Mouse (Mus musculus): ENCODE results near the gene Brip1. TPM values are rescaled to one million over a fixed set of nuclear protein-coding genes. Genes with fewer than 3 reads are reported as not detected.

The Brip1 gene
- total RNA-seq, 2 experiments from 2014 or later = 0.10 TPM; not detected in 1

- no peak for DNase-seq (ENCODE audit: low spot score in 2 of 2)
Measured at GRCm38 (mm10) chr11:86115955-86116354, 85.0 kb downstream of the Brip1 start.

DNA sequence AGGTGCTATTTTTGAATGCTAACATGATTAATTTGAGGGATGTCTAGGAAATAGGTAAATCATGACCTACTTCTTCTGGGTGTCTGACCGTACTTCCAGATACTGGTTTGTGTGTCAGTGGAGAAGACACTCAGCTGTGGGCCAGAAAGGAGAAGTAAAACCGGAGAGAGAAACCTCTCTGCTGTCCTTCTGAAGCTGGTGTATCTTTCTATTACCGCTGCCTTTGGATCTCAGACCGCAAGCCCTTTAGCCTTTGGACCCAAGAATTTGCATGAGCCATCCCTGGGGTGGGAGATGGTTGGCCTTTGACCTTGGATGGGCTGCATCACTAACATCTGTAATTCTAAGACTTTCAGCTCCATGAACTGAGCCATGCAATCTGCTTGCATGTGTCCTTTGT, 93.7 kb downstream of the Brip1 start:
- no peak for DNase-seq (ENCODE audit: low spot score in 2 of 2)

DNA sequence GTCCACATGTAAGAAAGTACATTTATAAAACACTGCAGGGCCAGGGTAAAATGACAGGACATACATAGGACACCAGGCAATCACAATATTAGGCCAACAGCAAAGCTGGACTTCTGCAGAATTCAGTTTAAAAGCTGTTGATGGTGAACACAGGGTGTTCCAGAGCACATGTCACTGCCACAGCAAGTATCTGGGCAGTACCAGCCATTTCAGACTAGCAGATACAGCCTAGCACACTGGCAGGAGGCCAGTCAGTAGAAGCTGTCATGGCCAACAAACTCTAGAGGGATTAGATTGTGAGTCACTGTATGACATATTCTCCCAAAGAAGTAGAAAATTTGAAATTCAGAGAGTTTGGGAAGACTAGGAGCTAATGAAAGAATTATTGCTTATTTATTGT, 94.4 kb downstream of the Brip1 start:
- no peak for DNase-seq (ENCODE audit: low spot score in 2 of 2)

DNA sequence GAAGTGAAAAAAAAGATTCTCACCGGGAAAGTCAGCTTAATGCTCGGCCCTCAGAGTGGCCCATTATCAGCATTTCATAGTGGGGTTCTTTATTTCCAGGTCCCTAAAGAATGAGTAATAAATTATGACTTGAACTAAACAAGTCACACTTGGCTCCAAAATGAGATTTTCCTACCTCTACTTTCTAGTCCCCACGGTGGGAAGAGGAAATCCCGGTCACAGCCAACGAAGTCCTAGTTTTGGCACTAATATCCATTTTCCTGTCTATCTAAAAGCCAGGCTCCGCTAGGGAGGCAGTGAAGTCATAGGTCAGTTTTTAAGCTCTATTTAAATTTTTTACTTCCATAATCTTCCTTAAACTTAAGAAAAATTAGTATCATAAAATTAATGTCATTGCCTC, 99.8 kb downstream of the Brip1 start:
- no peak for DNase-seq (ENCODE audit: low spot score in 2 of 2)

- no peak for DNase-seq (ENCODE audit: low spot score in 2 of 2)
Measured at GRCm38 (mm10) chr11:86099341-86099740, 101.7 kb downstream of the Brip1 start.

- DNase-seq (ENCODE audit: low spot score in 2 of 2) = no peak
Measured at GRCm38 (mm10) chr11:86088815-86089214, 112.2 kb downstream of the Brip1 start.

GRCm38 (mm10) chr11:86084522-86084921, 116.5 kb downstream of the Brip1 start:
- no peak for DNase-seq (ENCODE audit: low spot score in 2 of 2)

DNA sequence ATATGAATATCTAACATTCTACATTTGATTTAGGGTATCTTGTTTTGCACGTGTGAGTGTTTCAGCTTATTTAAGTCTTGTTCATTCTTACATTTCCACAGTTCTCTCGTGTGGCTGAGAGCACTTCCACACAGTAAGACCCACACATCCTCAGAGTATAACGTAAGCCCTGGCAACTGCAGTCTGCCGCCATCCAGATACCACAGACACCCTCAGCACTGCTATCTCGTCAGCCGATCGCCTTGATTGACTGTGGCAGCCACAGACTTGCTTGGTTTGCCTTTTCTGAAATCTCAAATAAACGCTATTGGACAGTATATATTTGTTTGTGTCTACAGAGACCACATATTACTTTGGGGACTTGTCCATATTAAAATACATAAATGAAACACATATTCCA, 123.0 kb downstream of the Brip1 start:
- DNase-seq (ENCODE audit: low spot score in 2 of 2) = no peak

DNA sequence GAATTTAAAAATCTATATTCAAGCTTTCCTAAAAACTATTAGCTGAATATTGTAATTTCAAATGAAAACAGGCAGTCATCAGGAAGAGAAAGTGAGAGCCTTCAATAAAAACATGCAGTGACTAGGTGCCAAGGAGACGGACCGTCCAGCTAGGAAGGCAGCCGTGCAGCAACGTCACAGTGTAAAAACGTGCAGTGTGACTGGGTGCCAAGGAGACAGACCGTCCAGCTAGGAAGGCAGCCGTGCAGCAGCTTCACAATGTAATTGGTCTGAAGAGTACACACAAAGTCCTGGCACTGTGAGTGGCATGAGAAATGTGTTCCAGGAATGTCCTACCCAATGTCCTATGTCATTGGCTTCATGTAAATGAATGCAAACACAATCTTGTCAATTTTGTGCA, 124.0 kb downstream of the Brip1 start:
- DNase-seq (ENCODE audit: low spot score in 2 of 2) = no peak

DNA sequence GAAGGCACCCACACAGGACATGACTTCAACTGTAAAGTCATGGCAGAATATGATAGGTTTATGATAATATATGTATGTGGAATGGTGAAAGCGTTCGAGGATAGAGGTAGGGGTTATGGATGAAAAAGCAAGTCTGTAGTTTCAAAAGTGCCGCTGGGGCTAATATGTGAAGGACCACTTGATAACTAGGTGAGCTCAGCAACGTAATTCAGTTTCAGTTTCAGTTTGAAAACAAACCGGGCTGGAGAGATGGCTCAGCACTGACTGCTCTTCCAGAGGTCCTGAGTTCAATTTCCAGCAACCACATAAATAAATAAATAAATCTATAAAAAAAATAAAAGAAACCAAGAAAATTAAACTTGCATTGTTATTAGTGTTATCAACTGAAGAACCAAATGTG, 124.6 kb downstream of the Brip1 start:
- no peak for DNase-seq (ENCODE audit: low spot score in 2 of 2)

GRCm38 (mm10) chr11:86075371-86075770, 125.6 kb downstream of the Brip1 start:
- no peak for DNase-seq (ENCODE audit: low spot score in 2 of 2)

DNA sequence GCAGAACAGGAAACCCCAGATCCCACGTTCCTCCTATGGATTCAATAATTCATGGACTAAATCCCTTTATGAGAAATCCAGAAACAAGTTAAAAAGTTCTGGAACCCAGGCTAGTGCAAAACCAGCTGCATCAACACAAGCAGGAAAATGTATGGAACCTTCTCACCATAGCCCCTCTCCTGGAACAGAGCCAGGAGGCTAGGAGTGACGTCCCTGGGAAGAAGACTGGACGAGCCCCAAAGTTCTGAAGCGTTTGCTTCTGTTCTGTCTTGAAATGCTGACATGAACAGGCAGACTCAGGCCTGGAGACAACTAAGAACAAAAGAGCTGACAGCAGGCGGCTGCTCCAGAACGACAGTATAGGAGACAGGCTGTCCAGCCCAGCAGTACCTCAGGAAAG, 132.3 kb downstream of the Brip1 start:
- DNase-seq (ENCODE audit: low spot score in 2 of 2) = no peak

DNA sequence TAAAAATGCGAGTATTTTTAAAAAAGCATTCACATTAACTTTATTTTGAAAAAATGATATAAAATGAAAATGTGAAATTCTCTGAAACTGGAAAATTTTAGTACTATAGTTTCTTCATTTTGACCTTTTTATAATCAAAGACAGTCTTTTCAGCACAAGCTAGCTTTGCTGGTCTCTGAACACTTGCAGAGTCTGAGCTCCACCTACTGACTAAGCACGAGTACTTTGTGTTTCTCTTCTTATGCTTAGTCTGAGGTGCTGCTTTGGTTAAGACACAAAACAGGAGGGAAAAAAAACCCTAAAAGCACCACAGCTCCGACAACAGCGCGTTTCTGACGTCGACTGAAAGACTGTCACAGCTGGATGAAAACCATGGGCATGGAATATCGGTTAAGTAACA, 133.8 kb downstream of the Brip1 start:
- peak in 1 of 2 experiments; percentile 16 for DNase-seq (ENCODE audit: low spot score in 2 of 2)

- no peak for DNase-seq (ENCODE audit: low spot score in 2 of 2)
Measured at GRCm38 (mm10) chr11:86064881-86065280, 136.1 kb downstream of the Brip1 start.

DNA sequence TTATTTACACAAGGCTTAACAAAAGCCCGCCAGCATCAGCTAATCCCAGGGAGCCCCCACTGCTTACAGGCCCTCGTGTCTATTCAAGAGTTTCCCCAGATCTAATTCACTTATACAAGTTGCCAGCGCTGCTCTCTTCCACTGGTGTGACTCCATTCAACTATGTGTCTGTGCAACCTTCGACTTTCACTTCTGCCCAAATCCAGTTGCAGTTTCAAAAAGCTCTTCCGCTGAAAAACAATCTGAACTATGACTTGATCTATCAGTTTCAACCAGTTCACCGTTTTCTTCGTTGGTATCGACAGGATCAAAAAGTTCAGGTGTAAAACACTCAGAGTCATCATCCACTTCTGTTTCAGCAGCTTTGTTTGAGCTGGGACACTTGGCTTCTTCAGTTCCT, 139.8 kb downstream of the Brip1 start:
- DNase-seq (ENCODE audit: low spot score in 2 of 2) = no peak

DNA sequence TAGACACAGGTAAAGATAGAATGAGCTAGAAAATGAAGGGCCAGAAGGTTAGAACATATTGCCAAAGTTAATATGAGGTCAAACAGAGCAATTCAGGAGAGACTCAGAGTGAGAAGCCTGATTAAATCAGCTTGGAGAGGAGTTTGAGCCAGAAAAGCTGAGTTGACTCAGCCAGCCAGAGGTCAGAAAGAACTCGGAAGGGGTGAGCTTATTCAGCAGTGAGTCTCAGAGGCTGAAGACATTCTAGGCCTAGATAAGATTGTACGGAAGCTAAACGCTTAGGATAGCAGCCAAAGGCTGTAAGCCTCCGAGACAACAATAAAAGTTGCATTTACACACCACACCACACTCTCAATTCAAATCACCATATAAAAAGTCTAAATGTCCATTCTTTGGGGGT, 141.9 kb downstream of the Brip1 start:
- no peak for DNase-seq (ENCODE audit: low spot score in 2 of 2)

GRCm38 (mm10) chr11:86055806-86056205, 145.2 kb downstream of the Brip1 start:
- no peak for DNase-seq (ENCODE audit: low spot score in 2 of 2)

DNA sequence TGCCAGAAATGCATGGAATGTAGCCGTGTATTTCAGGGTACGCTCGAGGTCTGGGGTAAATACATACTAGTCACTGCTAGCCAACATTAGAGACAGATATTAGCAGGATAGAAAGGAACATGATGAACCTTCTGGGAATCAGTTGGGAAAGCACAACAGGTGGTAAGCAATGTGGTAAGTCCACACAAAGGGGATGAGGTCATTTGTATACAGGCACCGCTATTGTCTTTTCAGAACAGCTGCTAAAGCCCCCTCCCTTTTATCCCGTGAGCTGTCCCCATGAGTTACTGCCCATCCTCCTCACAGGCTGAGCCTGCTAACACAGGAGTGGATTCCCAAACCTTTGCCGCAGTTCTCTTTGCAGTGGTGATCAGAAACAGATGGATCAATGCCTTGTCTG, 149.6 kb downstream of the Brip1 start:
- DNase-seq (ENCODE audit: low spot score in 2 of 2) = peak in 1 of 2 experiments; percentile 6

DNA sequence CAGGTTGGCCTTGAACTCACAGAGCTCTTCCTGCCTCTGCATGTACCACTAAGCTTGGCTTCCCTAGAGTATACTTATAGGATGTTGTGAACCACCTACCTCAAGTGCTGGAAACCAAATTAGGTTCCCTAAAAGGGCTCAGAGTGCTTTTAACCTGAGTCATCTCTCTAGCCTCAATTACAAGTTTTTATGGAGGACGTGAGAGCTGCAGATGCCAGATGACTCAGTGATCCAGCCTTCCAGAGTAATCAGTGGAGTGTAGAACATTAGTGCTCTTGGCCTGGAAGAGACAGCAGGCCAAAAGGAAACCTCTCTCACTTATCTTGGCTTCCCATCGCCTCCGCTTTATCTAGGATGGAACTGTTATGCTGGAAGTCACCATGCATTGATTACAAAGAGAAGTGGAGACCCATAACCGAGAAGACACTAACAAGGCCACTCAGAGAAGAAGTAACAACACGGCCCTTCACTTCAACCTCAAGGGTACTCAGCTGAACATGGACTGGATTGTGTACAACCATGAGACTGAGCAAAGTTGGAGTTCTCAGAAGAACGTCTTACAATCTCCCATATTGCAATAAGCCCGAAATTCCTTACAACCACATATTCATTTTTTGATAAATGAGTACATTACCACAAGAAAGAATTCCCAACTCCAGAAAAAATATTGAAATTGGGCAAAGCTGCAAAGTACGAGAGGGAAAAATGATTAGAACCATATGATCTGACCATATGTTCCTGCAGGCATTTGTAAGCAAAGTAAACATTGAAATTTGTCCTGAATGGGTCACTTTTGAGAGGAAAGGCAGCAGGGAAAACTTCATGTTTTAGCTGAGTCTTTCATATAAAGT, 150.3 kb downstream of the Brip1 start:
- DNase-seq (ENCODE audit: low spot score in 2 of 2) = no peak

GRCm38 (mm10) chr11:86039994-86040393, 161.0 kb downstream of the Brip1 start:
- no peak for DNase-seq (ENCODE audit: low spot score in 2 of 2)

DNA sequence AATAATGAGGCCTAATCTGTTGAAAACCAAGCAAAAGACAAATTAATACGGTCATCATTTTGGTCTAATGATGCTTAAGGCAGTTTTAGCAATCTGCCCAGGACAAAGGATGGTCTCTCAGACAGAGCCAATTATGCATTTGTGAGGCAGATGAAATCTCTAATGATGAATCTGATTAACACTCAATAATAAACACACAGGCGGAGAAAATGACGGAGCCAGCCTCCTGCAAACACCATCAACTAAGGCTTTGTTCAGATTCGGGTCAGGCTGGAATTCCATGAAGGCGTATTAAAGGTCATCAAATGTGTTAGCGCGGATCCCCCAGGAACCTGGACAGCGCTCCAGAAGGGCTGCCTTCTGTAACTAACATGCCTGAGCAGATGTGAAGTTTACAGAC, 161.6 kb downstream of the Brip1 start:
- DNase-seq (ENCODE audit: low spot score in 2 of 2) = peak in 1 of 2 experiments; percentile 2

GRCm38 (mm10) chr11:86038701-86039100, 162.3 kb downstream of the Brip1 start:
- DNase-seq (ENCODE audit: low spot score in 2 of 2) = no peak

DNA sequence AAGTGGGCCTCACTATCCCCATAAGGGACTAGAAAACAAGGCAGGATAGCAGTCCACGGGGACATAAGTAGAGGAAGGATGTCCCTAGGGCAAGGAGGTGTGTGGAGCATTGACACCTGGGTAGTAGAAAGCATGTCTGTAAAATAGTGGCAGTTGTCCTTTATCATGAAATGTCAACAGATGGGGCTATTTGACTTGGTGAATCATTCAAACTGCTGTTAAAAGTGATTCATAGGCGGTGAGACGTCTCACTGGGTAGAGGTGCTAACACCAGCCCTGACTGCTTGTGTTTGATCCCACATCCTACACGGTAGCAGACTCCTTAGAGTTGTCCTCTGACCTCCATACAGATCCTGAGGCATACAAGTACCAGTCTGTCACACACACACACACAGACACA, 168.1 kb downstream of the Brip1 start:
- no peak for DNase-seq (ENCODE audit: low spot score in 2 of 2)

All from layer of hippocampus, adult 18-20 months (tissue).